Mouse (Mus musculus): Measurements from ENCODE around the gene Kcng3. TPM values are rescaled to one million over a fixed set of nuclear protein-coding genes. Genes with fewer than 3 reads are reported as not detected.
A peak's percentile ranks its signal among the peaks of the same experiment; 100 is the strongest.

Kcng3 gene
- total and polyA plus RNA-seq, 3 experiments: 2.7 to 13.2 (median 8.9) TPM

DNA sequence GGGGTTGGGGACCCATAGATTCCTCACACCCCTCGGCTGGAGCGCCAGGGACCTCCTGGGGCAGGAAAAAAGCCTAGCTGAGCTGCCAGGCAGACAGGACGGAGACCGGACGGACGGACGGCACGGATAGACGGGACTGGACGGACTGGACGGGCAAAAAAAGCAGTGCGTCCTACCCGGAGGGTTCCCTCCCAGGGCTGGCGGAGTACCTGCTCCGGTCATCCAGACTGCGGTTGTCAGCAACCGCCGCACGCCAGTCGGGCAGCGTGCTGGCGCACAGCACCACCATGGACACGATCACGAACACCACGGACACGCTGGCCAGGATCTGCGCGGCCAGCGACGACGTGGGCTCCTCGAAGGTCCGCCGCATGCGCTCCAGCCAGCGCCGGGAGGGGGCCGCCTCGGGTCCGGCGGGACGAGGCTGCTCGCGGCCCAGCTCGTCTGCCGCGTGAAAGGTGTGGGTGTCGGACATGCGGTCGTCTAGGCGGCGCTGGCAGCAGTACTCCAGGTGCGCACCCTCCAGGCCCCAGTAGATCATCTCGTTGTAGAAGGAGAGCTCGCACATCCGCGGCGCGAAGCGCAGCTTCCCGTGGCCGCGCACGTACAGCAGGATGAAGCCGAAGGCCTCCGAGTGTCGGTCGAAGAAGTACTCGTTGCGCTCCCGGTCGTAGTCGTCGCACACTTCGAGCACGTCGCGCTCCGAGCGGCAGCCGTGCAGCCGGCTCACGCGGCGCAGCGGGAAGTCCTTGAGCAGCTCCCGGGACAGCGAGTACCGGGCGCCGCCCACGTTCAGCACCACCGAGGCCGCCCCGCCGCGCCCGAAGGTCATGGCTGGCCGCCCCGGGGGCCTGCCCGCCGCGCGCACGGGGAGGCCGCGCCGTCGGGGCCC lies 662 bp downstream of the Kcng3 start:
- DNase-seq: peak; percentile 77

DNA sequence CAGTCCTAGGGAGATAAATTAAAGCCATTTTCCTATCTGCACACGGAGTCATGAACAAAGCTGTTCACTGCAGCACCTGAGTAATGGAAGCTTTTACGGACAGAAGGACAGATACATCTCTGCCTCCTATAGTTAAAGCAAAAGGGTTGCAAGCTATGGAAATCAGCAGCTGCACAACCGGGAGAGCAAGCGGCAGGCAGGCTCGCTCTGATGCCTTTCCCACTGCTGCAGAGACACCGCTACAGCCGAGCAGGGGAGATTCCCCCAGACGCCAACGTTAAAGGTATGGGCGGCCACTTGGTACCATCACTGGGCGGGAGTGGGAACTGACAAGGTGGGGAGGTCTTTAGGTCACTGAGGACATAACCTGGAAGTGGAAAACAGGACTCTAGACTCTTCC lies 17.8 kb downstream of the Kcng3 start:
- DNase-seq: no peak

DNA sequence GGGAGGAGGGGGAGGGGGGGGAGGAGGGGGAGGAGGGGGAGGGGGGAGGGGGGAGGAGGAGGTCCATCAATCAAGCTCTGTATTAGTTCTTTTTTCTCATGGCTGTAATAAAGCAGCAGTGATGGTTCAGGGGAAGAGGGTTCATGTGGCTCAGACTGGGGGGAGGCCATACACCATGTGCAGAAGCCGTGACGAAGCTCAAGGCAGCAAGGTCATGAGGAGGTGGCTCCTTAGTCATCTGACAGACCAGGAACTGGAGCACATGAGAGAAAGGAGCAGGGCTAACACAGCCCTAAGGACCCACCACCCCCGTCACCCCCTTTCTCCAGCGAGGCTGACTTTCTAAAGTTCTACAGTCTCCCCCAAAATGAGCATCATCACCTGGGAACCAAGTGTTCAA lies 22.2 kb downstream of the Kcng3 start:
- no peak for DNase-seq

DNA sequence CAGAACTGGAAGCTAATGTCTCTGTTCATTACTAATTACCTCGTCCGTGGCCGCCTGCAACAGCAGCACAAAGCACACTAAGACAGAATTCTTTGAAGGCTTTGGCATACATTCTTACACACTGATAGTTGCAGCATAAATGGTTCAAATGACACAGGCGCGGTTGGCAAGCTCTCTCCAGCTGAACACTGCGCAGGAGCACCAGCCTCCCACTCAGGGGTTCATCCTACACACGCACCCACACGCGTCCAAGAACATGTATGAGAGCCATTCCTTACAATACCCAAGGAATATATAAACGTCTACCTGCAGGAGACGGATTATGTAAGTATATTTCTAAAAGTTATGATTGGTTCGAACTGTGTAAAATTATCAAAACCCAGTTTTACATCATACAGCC lies 30.7 kb downstream of the Kcng3 start:
- no peak for DNase-seq

DNA sequence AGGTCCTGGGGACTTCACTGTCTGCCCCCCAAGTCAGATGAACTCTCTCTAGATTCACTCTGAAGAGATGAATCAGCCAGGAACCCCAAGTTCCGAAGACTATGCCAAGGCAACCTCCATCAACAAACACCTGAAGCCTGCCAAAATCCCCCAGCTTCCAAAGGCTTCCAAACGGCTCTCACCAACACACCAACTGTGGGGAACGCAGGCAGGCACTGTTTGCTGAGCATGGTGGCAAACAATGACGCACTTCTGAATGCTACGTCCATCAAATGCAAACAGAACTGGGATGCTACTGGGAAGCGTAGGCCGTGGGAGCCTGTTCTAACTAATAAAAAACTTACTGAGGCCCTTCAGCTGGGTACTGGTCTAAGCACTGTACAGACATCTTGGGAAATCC lies 35.7 kb downstream of the Kcng3 start:
- DNase-seq: no peak

DNA sequence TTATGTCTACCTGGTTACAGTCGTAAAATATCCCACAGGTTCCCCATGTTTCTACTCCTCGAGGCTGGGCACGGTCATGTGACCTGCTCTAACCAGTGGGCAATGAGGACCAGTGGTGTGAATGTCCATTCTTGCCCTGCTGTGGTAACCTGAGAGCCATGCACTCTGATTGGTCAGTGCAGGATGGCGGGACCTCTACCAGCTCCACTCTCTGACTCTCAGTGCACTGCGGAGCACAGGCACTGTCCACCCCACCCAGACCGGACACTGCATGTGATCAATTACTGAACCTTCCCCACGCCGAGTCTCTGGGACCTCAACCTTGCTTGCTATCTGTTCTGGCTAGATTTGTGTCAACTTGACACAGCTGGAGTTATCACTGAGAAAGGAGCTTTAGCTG lies 37.2 kb downstream of the Kcng3 start:
- no peak for DNase-seq

DNA sequence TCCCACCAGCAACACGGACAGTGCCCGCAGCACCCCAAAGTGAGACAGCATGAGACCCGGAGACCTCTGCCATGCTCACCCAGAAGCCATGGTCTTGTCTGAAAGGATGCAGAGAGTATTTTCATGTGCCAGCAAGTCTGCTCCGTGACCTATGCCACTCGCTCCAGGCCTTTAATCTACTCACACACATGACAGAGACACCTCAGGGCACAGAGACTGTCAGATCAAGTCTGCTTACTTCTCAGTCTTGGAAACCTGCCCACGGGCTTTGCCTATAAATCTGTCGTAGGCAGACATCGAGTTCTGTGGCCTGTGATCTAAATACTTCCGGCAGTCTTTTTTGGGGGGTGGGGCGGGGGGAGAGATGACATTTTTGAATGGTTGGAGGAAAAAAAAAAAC lies 38.3 kb downstream of the Kcng3 start:
- peak; percentile 46 for DNase-seq

DNA sequence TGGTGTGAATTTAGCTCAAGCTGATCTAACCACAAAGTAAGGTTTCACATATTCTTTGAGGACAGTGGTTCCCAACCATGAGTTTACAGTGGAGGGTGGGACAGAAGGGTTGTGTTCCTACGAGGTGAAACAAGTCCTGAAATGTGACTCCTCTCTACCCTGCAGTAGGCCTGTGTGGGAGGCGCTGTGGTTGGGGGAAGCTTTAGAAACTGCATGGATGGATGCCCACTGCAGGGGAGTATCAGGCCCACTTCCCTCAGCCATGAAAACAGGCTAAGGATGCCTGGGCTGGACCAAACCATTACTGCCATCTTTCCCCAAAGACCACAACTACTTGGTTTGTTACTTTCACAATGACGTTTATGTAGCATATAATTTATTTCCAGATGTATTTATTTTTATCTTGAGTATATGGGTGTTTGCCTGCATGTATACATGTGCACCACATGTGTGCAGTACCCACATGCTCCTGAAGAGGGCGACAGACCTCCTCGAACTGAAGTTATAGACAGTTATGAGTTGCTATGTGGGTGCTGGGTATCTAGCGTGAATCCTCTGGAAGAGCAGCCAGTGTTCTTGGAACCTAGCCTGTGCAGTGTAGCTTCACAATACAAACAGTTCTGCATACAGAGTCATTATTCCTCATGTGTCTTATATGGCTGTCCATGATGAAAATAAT lies 42.9 kb downstream of the Kcng3 start:
- no peak for DNase-seq

DNA sequence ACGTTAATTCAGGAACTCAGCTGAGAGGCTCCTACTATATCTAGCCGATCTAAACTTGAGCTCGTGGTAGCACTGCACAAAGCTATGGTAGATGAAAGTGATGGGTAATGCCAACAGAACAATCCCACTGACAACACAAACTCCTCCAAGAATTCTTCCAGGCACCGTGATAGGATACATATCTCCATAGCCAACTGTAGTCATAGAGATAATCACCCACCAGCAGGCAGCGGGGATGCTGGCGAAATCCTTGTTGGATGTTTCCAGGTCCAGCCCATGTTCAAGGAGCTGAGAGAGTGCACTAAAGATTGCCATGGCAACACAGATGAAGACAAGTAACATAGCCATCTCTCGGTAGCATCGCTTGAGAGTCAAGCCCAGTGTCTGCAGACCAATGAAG lies 44.0 kb downstream of the Kcng3 start:
- no peak for DNase-seq

DNA sequence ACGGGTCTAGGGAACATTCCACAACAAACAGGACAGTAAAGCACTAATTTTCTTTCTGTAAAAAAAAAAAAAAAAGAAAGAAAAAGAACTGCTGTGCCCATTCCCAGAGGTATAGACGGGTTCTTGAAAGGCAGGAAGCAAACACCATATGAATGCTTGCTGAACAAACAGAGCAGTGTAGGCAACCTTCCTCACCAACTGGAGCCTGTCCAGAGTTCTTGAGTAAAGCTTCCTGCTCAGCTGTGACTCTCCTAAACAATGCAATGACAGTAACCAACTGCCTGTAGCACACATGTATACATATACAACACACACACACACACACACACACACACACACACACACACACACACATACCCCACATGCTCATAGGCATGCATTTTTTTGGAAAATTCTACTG lies 49.1 kb downstream of the Kcng3 start:
- DNase-seq: no peak

DNA sequence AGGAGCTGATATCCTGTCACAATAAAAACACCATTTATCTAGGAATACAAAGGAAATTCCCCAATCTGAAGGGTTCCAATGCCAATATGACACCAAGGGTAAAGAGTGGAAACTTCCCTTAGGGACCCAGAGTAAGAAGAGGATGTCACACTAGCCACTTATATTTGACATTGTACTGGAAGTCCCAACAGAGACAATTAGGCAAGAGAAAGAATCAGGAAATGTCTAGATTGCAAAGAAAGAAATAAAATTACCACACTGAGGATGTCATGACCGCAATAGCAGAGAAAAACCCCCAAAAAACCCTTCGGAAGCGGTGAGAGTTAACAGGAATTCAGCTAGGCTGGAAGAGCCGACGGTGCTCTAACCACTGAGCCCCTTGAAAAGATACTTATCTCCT lies 51.0 kb downstream of the Kcng3 start:
- DNase-seq: no peak

DNA sequence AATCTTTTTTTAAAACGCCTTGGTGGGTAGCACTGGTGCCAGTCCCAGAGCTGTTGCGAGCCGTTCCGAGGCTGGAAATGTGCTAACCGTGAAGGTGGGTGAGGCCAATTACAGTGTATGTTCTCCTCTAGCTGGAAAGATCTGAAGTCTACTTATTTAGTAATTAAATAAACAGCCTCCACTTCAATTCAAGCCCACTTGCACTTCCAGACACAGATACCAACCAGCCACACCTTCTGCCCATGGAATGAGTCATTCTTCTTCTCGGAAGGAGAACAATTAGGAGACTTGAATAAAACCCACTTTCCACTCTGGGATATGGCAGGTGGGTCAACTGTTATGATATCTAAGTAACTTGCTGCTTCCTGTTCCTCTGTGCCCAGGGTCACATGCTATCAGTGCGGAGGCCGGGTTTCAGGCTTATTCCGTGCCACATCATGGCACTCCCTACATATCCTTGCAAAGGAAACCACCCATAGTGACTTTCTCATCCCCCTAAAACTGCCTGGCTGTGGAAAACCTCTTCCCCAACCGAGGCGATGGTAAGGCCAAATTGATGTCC lies 54.8 kb downstream of the Kcng3 start:
- no peak for DNase-seq

DNA sequence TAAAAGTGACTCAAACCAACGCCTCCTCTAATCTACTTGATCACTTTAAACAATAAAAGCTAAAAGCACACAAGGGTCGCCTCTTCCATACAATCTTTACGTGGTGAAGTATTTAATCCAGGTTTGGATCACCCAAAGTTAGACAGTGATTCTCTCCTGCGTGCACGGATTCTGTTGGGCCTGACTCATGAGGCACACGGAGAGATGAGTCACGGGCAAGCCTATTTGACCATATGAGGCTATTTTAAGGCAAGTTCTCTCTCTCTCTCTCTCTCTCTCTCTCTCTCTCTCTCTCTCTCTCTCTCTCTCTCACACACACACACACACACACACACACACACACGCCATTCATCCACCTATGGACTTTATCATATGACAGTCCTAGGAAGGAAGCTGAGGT lies 57.1 kb downstream of the Kcng3 start:
- peak; percentile 27 for DNase-seq

DNA sequence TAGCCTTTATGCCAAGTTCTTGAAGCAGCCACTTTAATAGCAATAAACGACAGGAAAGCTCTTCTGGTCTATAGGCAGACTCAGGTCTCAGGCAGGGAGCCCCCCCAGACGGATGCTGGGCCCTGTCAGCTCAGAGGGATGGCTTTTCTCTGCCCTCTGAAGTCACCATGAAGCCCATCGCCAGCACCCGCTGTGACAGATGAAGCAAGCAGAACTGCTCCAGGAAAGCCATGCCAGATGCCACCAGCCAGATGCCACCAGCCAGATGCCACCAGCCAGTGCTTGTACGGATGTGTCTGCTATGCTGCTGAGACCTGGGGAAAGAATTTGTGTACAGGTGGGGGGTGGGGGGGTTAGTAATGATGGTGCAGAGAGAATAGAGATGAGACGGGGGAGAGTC lies 58.6 kb downstream of the Kcng3 start:
- DNase-seq: no peak

DNA sequence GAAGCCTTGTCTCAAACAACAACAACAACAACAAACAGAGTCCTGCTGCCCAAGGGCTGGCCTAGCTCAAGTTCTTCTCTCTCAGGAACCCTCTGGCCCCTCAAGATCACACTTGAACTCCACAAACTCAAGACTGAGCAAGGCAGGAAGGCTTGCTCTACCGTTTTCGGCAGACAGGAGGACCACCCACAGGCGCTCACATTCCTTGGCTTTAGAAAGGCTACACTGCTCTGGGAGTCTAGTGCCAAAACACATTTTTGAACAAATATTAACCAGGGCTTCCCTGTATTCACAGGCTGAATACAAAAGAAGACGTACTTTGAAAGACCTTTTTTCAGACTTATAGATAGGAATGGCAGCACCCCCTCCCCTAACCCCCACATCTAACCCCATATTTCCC lies 59.3 kb downstream of the Kcng3 start:
- no peak for DNase-seq

DNA sequence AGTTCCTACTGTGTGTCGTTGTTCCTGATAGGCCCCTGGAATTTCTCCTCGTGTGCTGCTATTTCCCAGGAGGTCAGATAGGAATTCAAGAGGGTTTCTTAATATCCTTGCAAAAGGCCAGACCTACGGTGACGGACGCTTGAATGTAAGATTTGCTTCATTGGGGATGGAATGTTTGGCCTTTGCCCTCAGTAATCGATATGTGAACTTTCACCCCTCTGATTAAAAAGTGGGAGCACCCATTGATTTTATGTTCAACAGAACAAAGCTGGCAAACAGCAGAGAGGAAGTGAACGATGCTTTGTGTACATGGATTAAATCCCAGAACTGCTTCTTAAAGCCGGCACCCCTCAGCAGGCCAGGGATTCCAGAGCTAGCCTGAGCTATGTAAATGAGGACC lies 64.3 kb downstream of the Kcng3 start:
- no peak for DNase-seq

DNA sequence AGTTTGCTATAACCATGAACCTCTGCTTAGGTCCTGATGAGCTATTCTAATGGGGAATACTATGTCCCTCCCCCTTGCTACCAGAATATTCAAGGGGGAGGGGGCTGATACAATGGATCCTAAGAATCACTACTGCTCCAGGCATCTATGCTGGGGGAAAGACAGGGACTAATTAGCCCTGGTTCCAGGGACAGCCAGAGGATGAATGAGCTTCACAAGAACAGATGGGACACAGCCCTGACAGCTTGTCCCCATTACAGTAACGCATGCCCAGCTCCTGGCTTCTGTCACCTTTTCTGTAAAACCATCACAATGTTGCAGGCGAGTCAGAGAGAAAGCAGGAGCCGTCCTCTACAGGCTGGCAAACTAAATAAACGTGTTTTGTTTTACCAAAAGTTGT lies 66.2 kb downstream of the Kcng3 start:
- no peak for DNase-seq

DNA sequence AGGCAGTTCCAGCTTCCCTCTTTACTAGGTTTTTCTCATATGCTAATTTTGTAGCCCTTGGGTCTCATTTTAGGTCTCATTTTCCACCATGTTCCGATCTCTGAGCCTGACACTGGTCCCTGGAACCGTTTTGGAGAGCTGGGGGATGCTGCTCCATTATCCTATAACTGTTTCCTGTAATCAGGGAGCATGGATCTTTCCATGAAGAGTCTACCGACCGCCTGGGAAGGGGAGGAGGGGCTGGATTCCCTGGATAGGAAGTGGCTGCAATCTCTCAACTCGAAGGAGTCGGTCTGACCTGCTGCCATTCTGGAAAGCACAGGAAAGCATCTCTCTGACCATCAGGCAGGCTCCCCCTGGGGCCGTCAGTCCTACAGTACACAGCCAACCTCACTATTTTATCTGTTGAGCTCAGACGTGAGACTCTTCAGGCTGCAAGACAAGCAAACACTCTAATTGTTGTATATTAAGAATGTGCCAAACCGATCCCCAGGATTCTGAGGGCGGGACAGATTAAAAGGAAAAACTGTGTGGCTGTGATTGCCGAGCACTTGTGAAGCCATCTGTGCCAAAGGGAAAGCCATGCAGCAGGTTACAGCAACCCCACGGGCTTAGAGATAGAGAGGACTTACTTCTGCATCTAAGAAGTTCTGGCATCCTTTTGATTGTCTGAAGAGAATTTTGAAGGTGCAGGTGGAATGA lies 67.4 kb downstream of the Kcng3 start:
- DNase-seq: no peak

DNA sequence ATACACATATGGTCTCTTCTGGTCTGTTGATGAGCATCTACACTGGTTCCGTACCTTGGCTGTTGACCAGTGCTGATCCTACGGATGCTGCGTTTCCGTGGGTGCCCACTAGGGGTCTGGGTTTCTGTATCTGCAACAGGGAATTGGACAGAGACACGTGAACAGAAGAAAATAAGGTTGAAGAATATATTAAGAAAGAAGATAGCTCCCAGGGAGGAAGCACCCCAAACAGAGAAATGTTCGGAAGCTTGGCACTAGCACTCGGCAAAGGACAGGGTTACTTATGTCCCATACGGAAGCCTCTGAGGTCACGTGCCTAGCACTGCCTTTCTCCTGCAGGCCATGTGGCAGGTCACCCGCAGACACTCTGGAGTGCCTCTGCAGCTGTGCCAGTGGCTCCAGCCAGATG lies 68.0 kb downstream of the Kcng3 start:
- DNase-seq: peak; percentile 49

DNA sequence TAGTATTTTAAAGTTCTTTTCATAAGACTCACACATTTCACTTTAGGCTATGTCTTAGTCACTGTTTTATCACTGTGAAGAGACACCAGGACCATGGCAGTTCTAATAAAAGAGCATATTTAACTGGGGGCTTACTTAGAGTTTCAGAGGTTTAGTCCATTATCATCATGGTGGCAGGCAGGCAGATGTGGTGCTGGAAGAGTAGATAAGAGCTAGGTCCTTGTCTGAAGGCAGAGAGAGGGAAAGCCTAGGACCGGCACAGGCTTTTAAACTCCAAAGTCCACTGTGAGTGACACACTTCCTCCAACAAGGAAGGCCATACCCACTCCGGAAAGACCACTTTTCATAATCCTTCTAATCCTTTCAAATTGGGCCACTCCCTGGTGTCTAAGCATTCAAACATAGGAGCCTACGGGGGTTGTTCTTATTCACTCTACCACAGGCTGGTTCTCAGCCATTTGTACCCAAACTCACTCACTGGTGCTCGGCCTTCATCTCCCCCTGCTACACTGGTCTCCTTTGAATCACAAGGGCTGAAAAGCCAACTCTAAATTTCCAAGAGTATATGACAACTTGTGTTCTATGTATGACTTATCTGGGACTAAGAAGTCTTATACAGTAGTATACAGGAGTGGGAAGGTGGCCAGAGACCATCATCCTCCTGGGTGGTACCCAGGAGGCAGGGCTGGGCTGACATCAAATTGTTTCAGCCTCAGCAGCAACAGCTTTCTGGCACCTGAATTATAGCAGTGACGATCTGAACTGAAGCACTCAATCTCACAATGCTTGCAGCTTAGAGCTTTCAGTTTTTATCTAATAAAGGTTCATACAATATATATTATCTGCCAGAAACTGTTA lies 69.3 kb downstream of the Kcng3 start:
- DNase-seq: no peak

DNA sequence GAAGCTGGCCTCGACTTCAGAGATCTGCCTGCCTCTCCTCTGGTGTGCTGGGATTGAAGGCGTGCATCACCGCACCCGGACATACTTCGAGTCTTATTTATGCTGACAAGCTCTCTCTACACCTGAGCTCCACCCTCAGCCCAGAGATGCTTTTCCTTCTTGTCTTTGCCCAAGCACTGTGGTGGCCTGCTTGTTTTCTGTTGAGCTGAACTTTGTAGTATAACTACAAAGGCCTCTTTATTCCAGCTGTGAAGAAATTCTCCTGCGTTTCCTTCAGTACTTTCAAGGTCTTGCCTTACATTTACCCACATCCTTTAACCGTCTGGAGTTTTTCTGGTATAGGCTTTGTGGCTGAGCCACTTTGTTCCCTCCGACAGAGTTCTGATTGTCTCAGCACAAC lies 72.6 kb downstream of the Kcng3 start:
- no peak for DNase-seq

DNA sequence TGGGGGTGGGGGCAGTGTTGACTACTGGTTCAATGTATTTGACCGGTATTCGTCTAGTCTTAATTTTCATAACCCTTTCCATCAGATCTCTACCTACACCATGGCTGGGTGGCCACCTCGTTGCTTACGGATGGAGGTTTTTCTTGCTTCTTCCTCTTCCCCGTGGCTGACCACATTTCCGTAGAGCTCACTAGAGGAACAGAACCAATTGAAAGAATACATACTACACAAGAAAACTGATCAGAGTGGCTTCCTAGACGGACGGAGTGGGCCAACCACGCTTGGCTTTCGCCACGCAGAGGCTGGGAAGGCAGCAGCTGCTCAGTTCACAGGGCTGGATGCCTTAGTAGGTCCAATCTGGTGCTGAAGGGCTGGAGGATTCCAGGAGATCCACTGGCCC lies 75.9 kb downstream of the Kcng3 start:
- DNase-seq: no peak
